Mouse (Mus musculus): ENCODE measurements around the gene Adcy7. TPM values are rescaled to one million over a fixed set of nuclear protein-coding genes. Genes with fewer than 3 reads are reported as not detected.

The Adcy7 gene
- polyA plus RNA-seq, 1 experiment from 2014 or later, result 11.3 TPM

DNA sequence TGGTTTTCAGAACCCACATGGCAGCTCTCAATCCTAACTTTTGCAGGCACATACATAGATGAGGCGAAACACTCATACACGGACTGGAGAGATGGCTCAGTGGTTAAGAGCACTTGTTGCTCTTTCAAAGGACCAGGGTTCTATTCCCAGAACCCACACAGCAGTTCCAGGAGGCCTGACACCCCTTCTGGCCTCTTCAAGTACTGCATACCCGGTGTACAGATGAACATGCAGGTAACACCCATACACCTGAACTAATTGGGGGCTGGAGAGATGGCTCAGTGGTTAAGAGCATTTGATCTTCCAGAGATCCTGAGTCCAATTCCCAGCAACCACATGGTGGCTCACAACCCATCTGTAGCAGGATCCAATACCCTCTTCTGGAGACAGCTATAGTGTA, 2.1 kb upstream of the Adcy7 start:
- H3K27me3 ChIP-seq (ENCODE audit: insufficient read depth, low read length), result peaks cover 9% of the 10 kb centered on the region; the same call in 1 of the 2 replicates
- no peak overlapping the region for H3K4me2 ChIP-seq
- H3K27ac ChIP-seq (ENCODE audit: low read depth), result no peak overlapping the region
- H3K9ac ChIP-seq, result no peak overlapping the region
- no peak overlapping the region for H3K4me3 ChIP-seq (ENCODE audit: low read depth, low read length)
- H3K4me1 ChIP-seq (ENCODE audit: insufficient read depth), result peaks cover 12% of the 10 kb centered on the region; the same call in 1 of the 2 replicates
- WGBS, result 71% methylated on average over 3 of the region's 3 CpGs
- DNase-seq (no peak), ATAC-seq (ENCODE audit: insufficient read depth) (no peak)
- no peaks in the 10 kb centered on the region for H3K36me3 ChIP-seq (ENCODE audit: insufficient read depth)
- peak; percentile 34 for TF ChIP-seq CTCF (IDR thresholded peaks at IDR 0.05; ENCODE audit: low read depth)
- H3K9me3 ChIP-seq (ENCODE audit: low read depth, low read length), result no peaks in the 10 kb centered on the region

GRCm38 (mm10) chr8:88273051-88273430, 838 bp downstream of the Adcy7 start:
- H3K27ac ChIP-seq (ENCODE audit: low read depth), result no peak overlapping the region
- no peaks in the 10 kb centered on the region for H3K36me3 ChIP-seq (ENCODE audit: insufficient read depth)
- WGBS, result 66% methylated on average over 7 of the region's 7 CpGs
- ATAC-seq (ENCODE audit: insufficient read depth), result 0 out of 2 replicates have a peak, but pooled peaks have one; percentile 2
- no peaks in the 10 kb centered on the region for H3K9me3 ChIP-seq (ENCODE audit: low read depth, low read length)
- TF ChIP-seq CTCF (IDR thresholded peaks at IDR 0.05; ENCODE audit: low read depth), result no peak
- DNase-seq, result no peak
- H3K27me3 ChIP-seq (ENCODE audit: insufficient read depth, low read length), result peaks cover 9% of the 10 kb centered on the region; the same call in 1 of the 2 replicates
- peaks cover 12% of the 10 kb centered on the region; the same call in 1 of the 2 replicates for H3K4me1 ChIP-seq (ENCODE audit: insufficient read depth)
- peak overlapping the region; percentile 65 for H3K9ac ChIP-seq
- H3K4me2 ChIP-seq, result peak overlapping the region; percentile 92
- peak overlapping the region; percentile 46 for H3K4me3 ChIP-seq (ENCODE audit: low read depth, low read length)

GRCm38 (mm10) chr8:88274090-88274489, 1.9 kb downstream of the Adcy7 start:
- Histone ChIP-seq H3K27me3 (ENCODE audit: insufficient read depth, low read length) (peaks cover 9% of the 10 kb centered on the region; the same call in 1 of the 2 replicates), H3K4me1 (ENCODE audit: insufficient read depth) (peaks cover 12% of the 10 kb centered on the region; the same call in 1 of the 2 replicates), H3K36me3 (ENCODE audit: insufficient read depth) (no peaks in the 10 kb centered on the region), H3K27ac (ENCODE audit: low read depth) (no peak overlapping the region), H3K9me3 (ENCODE audit: low read depth, low read length) (no peaks in the 10 kb centered on the region), H3K9ac (no peak overlapping the region), H3K4me2 (no peak overlapping the region), H3K4me3 (ENCODE audit: low read depth, low read length) (no peak overlapping the region)
- DNase-seq (no peak), ATAC-seq (ENCODE audit: insufficient read depth) (no peak)
- no peak for TF ChIP-seq CTCF (IDR thresholded peaks at IDR 0.05; ENCODE audit: low read depth)
- WGBS, result 79% methylated on average over 5 of the region's 5 CpGs

GRCm38 (mm10) chr8:88279220-88279619, 7.0 kb downstream of the Adcy7 start:
- TF ChIP-seq CTCF (IDR thresholded peaks at IDR 0.05; ENCODE audit: low read depth), result no peak
- no peak overlapping the region for H3K27ac ChIP-seq (ENCODE audit: low read depth)
- H3K4me3 ChIP-seq (ENCODE audit: low read depth, low read length), result no peak overlapping the region
- DNase-seq (no peak), ATAC-seq (ENCODE audit: insufficient read depth) (peak; percentile 29; the same call in 1 of the 2 replicates)
- H3K27me3 ChIP-seq (ENCODE audit: insufficient read depth, low read length), result no peaks in the 10 kb centered on the region
- H3K4me1 ChIP-seq (ENCODE audit: insufficient read depth), result peaks cover 3% of the 10 kb centered on the region; the same call in 1 of the 2 replicates
- WGBS, result 35% methylated on average over 5 of the region's 5 CpGs
- no peaks in the 10 kb centered on the region for H3K9me3 ChIP-seq (ENCODE audit: low read depth, low read length)
- no peaks in the 10 kb centered on the region for H3K36me3 ChIP-seq (ENCODE audit: insufficient read depth)
- H3K9ac ChIP-seq, result no peak overlapping the region
- H3K4me2 ChIP-seq, result no peak overlapping the region

GRCm38 (mm10) chr8:88279670-88280069, 7.5 kb downstream of the Adcy7 start:
- no peaks in the 10 kb centered on the region for H3K36me3 ChIP-seq (ENCODE audit: insufficient read depth)
- no peak for TF ChIP-seq CTCF (IDR thresholded peaks at IDR 0.05; ENCODE audit: low read depth)
- no peak overlapping the region for H3K4me3 ChIP-seq (ENCODE audit: low read depth, low read length)
- H3K27ac ChIP-seq (ENCODE audit: low read depth), result no peak overlapping the region
- H3K9me3 ChIP-seq (ENCODE audit: low read depth, low read length), result no peaks in the 10 kb centered on the region
- WGBS, result 54% methylated on average over 6 of the region's 6 CpGs
- DNase-seq (peak; percentile 47), ATAC-seq (ENCODE audit: insufficient read depth) (peak; percentile 62)
- H3K4me2 ChIP-seq, result no peak overlapping the region
- H3K27me3 ChIP-seq (ENCODE audit: insufficient read depth, low read length), result no peaks in the 10 kb centered on the region
- peaks cover 3% of the 10 kb centered on the region; the same call in 1 of the 2 replicates for H3K4me1 ChIP-seq (ENCODE audit: insufficient read depth)
- no peak overlapping the region for H3K9ac ChIP-seq

- Histone ChIP-seq H3K27ac (ENCODE audit: low read depth) (no peak overlapping the region), H3K4me3 (ENCODE audit: low read depth, low read length) (no peak overlapping the region), H3K9me3 (ENCODE audit: low read depth, low read length) (no peaks in the 10 kb centered on the region), H3K36me3 (ENCODE audit: insufficient read depth) (no peaks in the 10 kb centered on the region), H3K4me1 (ENCODE audit: insufficient read depth) (peaks cover 3% of the 10 kb centered on the region; the same call in 1 of the 2 replicates), H3K9ac (no peak overlapping the region), H3K27me3 (ENCODE audit: insufficient read depth, low read length) (no peaks in the 10 kb centered on the region), H3K4me2 (no peak overlapping the region)
- TF ChIP-seq CTCF (IDR thresholded peaks at IDR 0.05; ENCODE audit: low read depth), result no peak
- ATAC-seq (ENCODE audit: insufficient read depth) (no peak), DNase-seq (no peak)
- 78% methylated on average over 7 of the region's 7 CpGs for WGBS
These were observed 8.7 kb downstream of the Adcy7 start for GRCm38 (mm10) chr8:88280904-88281303.

- no peaks in the 10 kb centered on the region for H3K27me3 ChIP-seq (ENCODE audit: insufficient read depth, low read length)
- 29% methylated on average over 8 of the region's 8 CpGs for WGBS
- H3K27ac ChIP-seq (ENCODE audit: low read depth), result no peak overlapping the region
- H3K4me3 ChIP-seq (ENCODE audit: low read depth, low read length), result no peak overlapping the region
- no peaks in the 10 kb centered on the region for H3K9me3 ChIP-seq (ENCODE audit: low read depth, low read length)
- H3K4me1 ChIP-seq (ENCODE audit: insufficient read depth), result peaks cover 3% of the 10 kb centered on the region; the same call in 1 of the 2 replicates
- ATAC-seq (ENCODE audit: insufficient read depth) (peak; percentile 24), DNase-seq (peak; percentile 81)
- H3K9ac ChIP-seq, result no peak overlapping the region
- no peak for TF ChIP-seq CTCF (IDR thresholded peaks at IDR 0.05; ENCODE audit: low read depth)
- no peaks in the 10 kb centered on the region for H3K36me3 ChIP-seq (ENCODE audit: insufficient read depth)
- no peak overlapping the region for H3K4me2 ChIP-seq
These were observed 10.5 kb downstream of the Adcy7 start for GRCm38 (mm10) chr8:88282684-88283083.
